Mouse (Mus musculus) heart, embryonic 12.5 days (tissue): ENCODE measurements around the gene Fam118b. TPM values are rescaled to one million over a fixed set of nuclear protein-coding genes. Genes with fewer than 3 reads are reported as not detected.

Source experiments
- ATAC-seq: fragments of 200-750 bp; cut with Nextera tagmentation; 2 replicates; pipeline ENCODE4 v1.8.0; 2017; ENCODE audit warnings: moderate TSS enrichment, moderate library complexity; ENCODE audit not compliant: insufficient number of reproducible peaks, low FRiP score
- H3K27ac ChIP-seq: fragments of 300-500 bp; sonication (generic); 2 replicates; pipeline ENCODE4 v1.5.1; 2016; ENCODE audit warnings: mild to moderate bottlenecking, moderate library complexity; ENCODE audit not compliant: poor library complexity, severe bottlenecking
- H3K27me3 ChIP-seq: fragments of 300-500 bp; sonication (generic); replicated peaks from 2 replicates; pipeline ENCODE4 v1.6.1; 2016; ENCODE audit warnings: mild to moderate bottlenecking, moderate library complexity
- H3K36me3 ChIP-seq: fragments of 300-500 bp; sonication (generic); 2 replicates; pipeline ENCODE4 v1.6.1; 2016; ENCODE audit warnings: mild to moderate bottlenecking, moderate library complexity
- H3K4me1 ChIP-seq: fragments of 300-500 bp; sonication (generic); replicated peaks from 2 replicates; pipeline ENCODE4 v1.6.1; 2016; ENCODE audit warnings: mild to moderate bottlenecking
- H3K4me2 ChIP-seq: fragments of 300-500 bp; sonication (generic); 2 replicates; pipeline ENCODE4 v1.6.1; 2016; ENCODE audit warnings: mild to moderate bottlenecking, moderate library complexity
- H3K4me3 ChIP-seq: fragments of 300-500 bp; sonication (generic); 2 replicates; pipeline ENCODE4 v1.5.1; 2016; ENCODE audit warnings: mild to moderate bottlenecking
- H3K9ac ChIP-seq: fragments of 300-500 bp; sonication (generic); 2 replicates; pipeline ENCODE4 v1.6.1; 2016; ENCODE audit warnings: mild to moderate bottlenecking, moderate library complexity
- H3K9me3 ChIP-seq: fragments of 300-500 bp; sonication (generic); replicated peaks from 2 replicates; pipeline ENCODE4 v1.6.1; 2016; ENCODE audit warnings: mild to moderate bottlenecking, moderate library complexity
- WGBS: fragments of 180-500 bp; shearing (Covaris S2); methylation state at CpG from one replicate; pipeline ENCODE4 v1.1.7; 2016; 5-methylcytosine and 5-hydroxymethylcytosine counted together
- polyA plus RNA-seq: library from polyadenylated mRNA; unstranded; fragments of >200 nt; fragmentation: Nextera tagmentation; extraction: Ambion mirVana; gene quantifications from 2 replicates; pipeline ENCODE4 v1.2.1, GENCODE M21; 2016

Fam118b gene
- polyA plus RNA-seq, 1 experiment from 2014 or later, result 26.6 TPM

GRCm38 (mm10) chr9:35264509-35264908 is 3.1 kb downstream of the Fam118b start:
- no peak overlapping the region for H3K4me3 ChIP-seq
- H3K9me3 ChIP-seq, result no peaks in the 10 kb centered on the region
- no peak overlapping the region for H3K27ac ChIP-seq
- no peaks in the 10 kb centered on the region for H3K27me3 ChIP-seq
- ATAC-seq, result no peak
- 64% methylated on average over 3 of the region's 3 CpGs for WGBS
- peaks cover 15% of the 10 kb centered on the region for H3K4me1 ChIP-seq
- no peak overlapping the region for H3K9ac ChIP-seq
- H3K36me3 ChIP-seq, result no peaks in the 10 kb centered on the region; the same call in 1 of the 2 replicates
- H3K4me2 ChIP-seq, result no peak overlapping the region

GRCm38 (mm10) chr9:35263431-35263830 is 4.2 kb downstream of the Fam118b start:
- WGBS, result 60% methylated on average over 2 of the region's 2 CpGs
- no peaks in the 10 kb centered on the region for H3K27me3 ChIP-seq
- H3K4me3 ChIP-seq, result no peak overlapping the region
- H3K36me3 ChIP-seq, result no peaks in the 10 kb centered on the region; the same call in 1 of the 2 replicates
- no peaks in the 10 kb centered on the region for H3K9me3 ChIP-seq
- H3K9ac ChIP-seq, result no peak overlapping the region
- ATAC-seq, result no peak
- H3K4me1 ChIP-seq, result peaks cover 11% of the 10 kb centered on the region
- H3K4me2 ChIP-seq, result no peak overlapping the region
- no peak overlapping the region for H3K27ac ChIP-seq

- Histone ChIP-seq H3K36me3 (no peaks in the 10 kb centered on the region; the same call in 1 of the 2 replicates), H3K27ac (no peak overlapping the region), H3K9me3 (no peaks in the 10 kb centered on the region), H3K27me3 (no peaks in the 10 kb centered on the region), H3K4me3 (no peak overlapping the region), H3K4me1 (peaks cover 11% of the 10 kb centered on the region), H3K9ac (no peak overlapping the region), H3K4me2 (no peak overlapping the region)
- no peak for ATAC-seq
- 62% methylated on average over 4 of the region's 4 CpGs for WGBS
Measured at GRCm38 (mm10) chr9:35262418-35262817, 5.2 kb downstream of the Fam118b start.

- H3K4me3 ChIP-seq, result no peak overlapping the region
- H3K27me3 ChIP-seq, result no peaks in the 10 kb centered on the region
- H3K27ac ChIP-seq, result no peak overlapping the region
- no peaks in the 10 kb centered on the region for H3K9me3 ChIP-seq
- no peak overlapping the region for H3K4me2 ChIP-seq
- H3K4me1 ChIP-seq, result peaks cover 5% of the 10 kb centered on the region
- H3K9ac ChIP-seq, result no peak overlapping the region
- 60% methylated on average over 7 of the region's 7 CpGs for WGBS
- ATAC-seq, result no peak
- H3K36me3 ChIP-seq, result no peaks in the 10 kb centered on the region; the same call in 1 of the 2 replicates
Measured at GRCm38 (mm10) chr9:35257365-35257764, 10.2 kb downstream of the Fam118b start.

- ATAC-seq, result no peak
- no peak overlapping the region for H3K4me2 ChIP-seq
Measured at GRCm38 (mm10) chr9:35249476-35249875, 18.1 kb downstream of the Fam118b start.

GRCm38 (mm10) chr9:35247405-35247804 is 20.2 kb downstream of the Fam118b start:
- H3K27me3 ChIP-seq, result no peaks in the 10 kb centered on the region
- no peak overlapping the region for H3K27ac ChIP-seq
- 96% methylated on average over 2 of the region's 2 CpGs for WGBS
- no peak overlapping the region for H3K4me3 ChIP-seq
- H3K4me2 ChIP-seq, result no peak overlapping the region
- H3K9me3 ChIP-seq, result no peaks in the 10 kb centered on the region
- no peak for ATAC-seq
- H3K9ac ChIP-seq, result no peak overlapping the region
- peaks cover 7% of the 10 kb centered on the region; the same call in 1 of the 2 replicates for H3K4me1 ChIP-seq
- H3K36me3 ChIP-seq, result 0 out of 2 replicates have a peak, but pooled peaks cover 3% of the 10 kb centered on the region

More at GRCm38 (mm10) chr9:35249476-35249875, 18.1 kb downstream of the Fam118b start:
- Histone ChIP-seq H3K4me1 (peaks cover 7% of the 10 kb centered on the region; the same call in 1 of the 2 replicates), H3K27me3 (no peaks in the 10 kb centered on the region), H3K4me3 (no peak overlapping the region), H3K9ac (no peak overlapping the region), H3K36me3 (0 out of 2 replicates have a peak, but pooled peaks cover 3% of the 10 kb centered on the region), H3K27ac (no peak overlapping the region), H3K9me3 (no peaks in the 10 kb centered on the region)

GRCm38 (mm10) chr9:35239734-35240133 is 27.9 kb downstream of the Fam118b start:
- peaks cover 9% of the 10 kb centered on the region for H3K4me1 ChIP-seq
- no peak overlapping the region for H3K9ac ChIP-seq
- H3K36me3 ChIP-seq, result peaks cover 1% of the 10 kb centered on the region; the same call in 1 of the 2 replicates
- 54% methylated on average over 1 of the region's 1 CpGs for WGBS
- ATAC-seq, result no peak
- H3K9me3 ChIP-seq, result no peaks in the 10 kb centered on the region
- no peak overlapping the region for H3K27ac ChIP-seq
- no peak overlapping the region for H3K4me2 ChIP-seq
- no peak overlapping the region for H3K4me3 ChIP-seq
- H3K27me3 ChIP-seq, result no peaks in the 10 kb centered on the region

- Histone ChIP-seq H3K4me3 (no peak overlapping the region), H3K9ac (no peak overlapping the region), H3K36me3 (peaks cover 5% of the 10 kb centered on the region), H3K4me1 (peaks cover 9% of the 10 kb centered on the region), H3K4me2 (no peak overlapping the region), H3K9me3 (no peaks in the 10 kb centered on the region), H3K27ac (peak overlapping the region; percentile 16; the same call in 1 of the 2 replicates), H3K27me3 (no peaks in the 10 kb centered on the region)
- 50% methylated on average over 6 of the region's 6 CpGs for WGBS
- peak; percentile 82 for ATAC-seq
Measured at GRCm38 (mm10) chr9:35238915-35239571, 28.6 kb downstream of the Fam118b start.

GRCm38 (mm10) chr9:35238371-35238770 is 29.2 kb downstream of the Fam118b start:
- H3K4me1 ChIP-seq, result peaks cover 9% of the 10 kb centered on the region

GRCm38 (mm10) chr9:35235996-35236395 is 31.6 kb downstream of the Fam118b start:
- Histone ChIP-seq H3K9me3 (no peaks in the 10 kb centered on the region), H3K4me3 (no peak overlapping the region), H3K4me1 (peaks cover 9% of the 10 kb centered on the region), H3K27me3 (no peaks in the 10 kb centered on the region), H3K9ac (no peak overlapping the region), H3K27ac (no peak overlapping the region), H3K36me3 (peaks cover 30% of the 10 kb centered on the region), H3K4me2 (no peak overlapping the region)
- 56% methylated on average over 3 of the region's 3 CpGs for WGBS
- ATAC-seq, result no peak

More at GRCm38 (mm10) chr9:35238371-35238770, 29.2 kb downstream of the Fam118b start:
- H3K9me3 ChIP-seq, result no peaks in the 10 kb centered on the region
- H3K4me3 ChIP-seq, result no peak overlapping the region
- H3K36me3 ChIP-seq, result peaks cover 9% of the 10 kb centered on the region
- H3K27ac ChIP-seq, result no peak overlapping the region
- H3K4me2 ChIP-seq, result no peak overlapping the region
- H3K27me3 ChIP-seq, result no peaks in the 10 kb centered on the region
- no peak overlapping the region for H3K9ac ChIP-seq
- no peak for ATAC-seq
- 90% methylated on average over 1 of the region's 1 CpGs for WGBS

- Histone ChIP-seq H3K36me3 (peaks cover 40% of the 10 kb centered on the region), H3K4me3 (no peak overlapping the region), H3K9ac (no peak overlapping the region), H3K9me3 (no peaks in the 10 kb centered on the region), H3K4me1 (no peaks in the 10 kb centered on the region), H3K4me2 (no peak overlapping the region), H3K27ac (no peak overlapping the region), H3K27me3 (no peaks in the 10 kb centered on the region)
- 86% methylated on average over 3 of the region's 3 CpGs for WGBS
- ATAC-seq, result no peak
Measured at GRCm38 (mm10) chr9:35228671-35229070, 38.9 kb downstream of the Fam118b start.
